Mouse (Mus musculus) forebrain, embryonic 13.5 days (tissue): ENCODE data around the gene Bhlhb9. TPM values are rescaled to one million over a fixed set of nuclear protein-coding genes. Genes with fewer than 3 reads are reported as not detected.
A peak's percentile ranks its signal among the peaks of the same experiment; 100 is the strongest.

ENCODE experiments used
- ATAC-seq: fragments of 200-750 bp; cut with Nextera tagmentation; 2 replicates; pipeline ENCODE4 v1.8.0; 2017
- H3K27ac ChIP-seq: fragments of 300-500 bp; sonication (generic); 2 replicates; pipeline ENCODE4 v1.5.1; 2015; ENCODE audit warnings: inconsistent platforms, mild to moderate bottlenecking, moderate library complexity
- H3K27me3 ChIP-seq: fragments of 300-500 bp; sonication (generic); 2 replicates; pipeline ENCODE4 v1.6.1; 2015; ENCODE audit warnings: mild to moderate bottlenecking, inconsistent platforms
- H3K36me3 ChIP-seq: fragments of 300-500 bp; sonication (generic); 2 replicates; pipeline ENCODE4 v1.6.1; 2015; ENCODE audit warnings: mild to moderate bottlenecking, inconsistent platforms; ENCODE audit not compliant: poor library complexity, severe bottlenecking
- H3K4me1 ChIP-seq: fragments of 300-500 bp; sonication (generic); 2 replicates; pipeline ENCODE4 v1.6.1; 2015; ENCODE audit warnings: inconsistent platforms
- H3K4me2 ChIP-seq: fragments of 300-500 bp; sonication (generic); 2 replicates; pipeline ENCODE4 v1.6.1; 2015; ENCODE audit warnings: inconsistent platforms, mild to moderate bottlenecking, moderate library complexity
- H3K4me3 ChIP-seq: fragments of 300-500 bp; sonication (generic); 2 replicates; pipeline ENCODE4 v1.5.1; 2015; ENCODE audit warnings: mild to moderate bottlenecking, inconsistent platforms
- H3K9ac ChIP-seq: fragments of 300-500 bp; sonication (generic); 2 replicates; pipeline ENCODE4 v1.6.1; 2015; ENCODE audit warnings: mild to moderate bottlenecking, inconsistent platforms
- H3K9me3 ChIP-seq: fragments of 300-500 bp; sonication (generic); replicated peaks from 2 replicates; pipeline ENCODE4 v1.6.1; 2016; ENCODE audit warnings: inconsistent platforms
- WGBS: fragments of 180-500 bp; shearing (Covaris S2); methylation state at CpG from one replicate; pipeline ENCODE4 v1.1.7; 2015; 5-methylcytosine and 5-hydroxymethylcytosine counted together
- microRNA counts: library from miRNA; unstranded; fragments of <30 nt; microRNA quantifications from one replicate; lab custom pipeline; 2016
- microRNA-seq: library from miRNA; unstranded; fragments of <30 nt; microRNA quantifications from one replicate; pipeline ENCODE4, GENCODE M21; 2016
- polyA plus RNA-seq: library from polyadenylated mRNA; unstranded; fragments of >200 nt; fragmentation: Nextera tagmentation; extraction: Ambion mirVana; gene quantifications from 2 replicates; pipeline ENCODE4 v1.2.1, GENCODE M21; 2015

Gene Bhlhb9
- polyA plus RNA-seq, 1 experiment from 2014 or later, result 79.4 TPM

GRCm38 (mm10) chrX:135925911-135926310 is 128.5 kb downstream of the Bhlhb9 start:
- Histone ChIP-seq H3K9me3 (no peaks in the 10 kb centered on the region), H3K4me3 (no peak overlapping the region), H3K27ac (no peak overlapping the region), H3K4me2 (no peak overlapping the region), H3K4me1 (no peaks in the 10 kb centered on the region), H3K36me3 (no peaks in the 10 kb centered on the region), H3K9ac (no peak overlapping the region), H3K27me3 (no peaks in the 10 kb centered on the region)
- ATAC-seq, result no peak
- WGBS, result 29% methylated on average over 3 of the region's 3 CpGs

GRCm38 (mm10) chrX:135928588-135928987 is 131.2 kb downstream of the Bhlhb9 start:
- H3K4me1 ChIP-seq, result no peaks in the 10 kb centered on the region
- no peak; the same call in 1 of the 2 replicates for ATAC-seq
- no peak overlapping the region for H3K4me3 ChIP-seq
- no peaks in the 10 kb centered on the region for H3K9me3 ChIP-seq
- no peak overlapping the region for H3K27ac ChIP-seq
- no peaks in the 10 kb centered on the region for H3K36me3 ChIP-seq
- no peak overlapping the region for H3K9ac ChIP-seq
- H3K4me2 ChIP-seq, result no peak overlapping the region
- H3K27me3 ChIP-seq, result no peaks in the 10 kb centered on the region

- Histone ChIP-seq H3K36me3 (no peaks in the 10 kb centered on the region), H3K4me1 (no peaks in the 10 kb centered on the region), H3K9me3 (no peaks in the 10 kb centered on the region), H3K27ac (no peak overlapping the region), H3K4me3 (no peak overlapping the region), H3K9ac (no peak overlapping the region), H3K27me3 (no peaks in the 10 kb centered on the region), H3K4me2 (no peak overlapping the region)
- WGBS, result 67% methylated on average over 1 of the region's 1 CpGs
- no peak for ATAC-seq
Observed at GRCm38 (mm10) chrX:135936452-135936851, 139.1 kb downstream of the Bhlhb9 start.

MicroRNA genes within 50 kb of the gene (microRNA counts, 519-probe panel; counts per million panel counts)
- microRNA mmu-miR-1970 (lab: Ali Mortazavi, UCI), result 177 counts per million, percentile 53 among the panel's probes with 10 or more counts

Small RNA genes within 50 kb of the gene (microRNA-seq; reads per million reads assigned to microRNA genes)
- gene Mir1970, result not detected

Other genes starting within 250 kb of the Bhlhb9 start
- gene Nxf7, start 198.8 kb upstream of the Bhlhb9 start, polyA plus RNA-seq, result not detected in 2 replicates
- gene Prame, start 169.9 kb upstream of the Bhlhb9 start, polyA plus RNA-seq, result not detected in 2 replicates
- not detected in 2 replicates for gene Tcp11x2, start 103.8 kb upstream of the Bhlhb9 start, polyA plus RNA-seq
- not detected in 2 replicates for gene Tmsb15a, start 72.3 kb upstream of the Bhlhb9 start, polyA plus RNA-seq
- 10.9 and 11.7 TPM in 2 replicates for gene Armcx5, start 54.9 kb upstream of the Bhlhb9 start, polyA plus RNA-seq
- gene Gprasp1, start 54.9 kb upstream of the Bhlhb9 start, polyA plus RNA-seq, result 86.9 and 111 TPM in 2 replicates
- gene Gprasp2, start 41.4 kb downstream of the Bhlhb9 start, polyA plus RNA-seq, result 72.6 and 101 TPM in 2 replicates
- gene Arxes2, start 196.2 kb downstream of the Bhlhb9 start, polyA plus RNA-seq, result 150 and 176 TPM in 2 replicates
- 61.6 and 72.6 TPM in 2 replicates for gene Arxes1, start 235.8 kb downstream of the Bhlhb9 start, polyA plus RNA-seq